Mouse (Mus musculus): ENCODE measurements around the gene Rab43. TPM values are rescaled to one million over a fixed set of nuclear protein-coding genes. Genes with fewer than 3 reads are reported as not detected.
"Not testable (repeated sequence)": the region's sequence is repeated elsewhere in the genome, so short reads cannot be mapped to it uniquely, and the experiment has no call there.

Rab43 gene
- polyA plus RNA-seq, 1 experiment from 2014 or later = 6.6 TPM

DNA sequence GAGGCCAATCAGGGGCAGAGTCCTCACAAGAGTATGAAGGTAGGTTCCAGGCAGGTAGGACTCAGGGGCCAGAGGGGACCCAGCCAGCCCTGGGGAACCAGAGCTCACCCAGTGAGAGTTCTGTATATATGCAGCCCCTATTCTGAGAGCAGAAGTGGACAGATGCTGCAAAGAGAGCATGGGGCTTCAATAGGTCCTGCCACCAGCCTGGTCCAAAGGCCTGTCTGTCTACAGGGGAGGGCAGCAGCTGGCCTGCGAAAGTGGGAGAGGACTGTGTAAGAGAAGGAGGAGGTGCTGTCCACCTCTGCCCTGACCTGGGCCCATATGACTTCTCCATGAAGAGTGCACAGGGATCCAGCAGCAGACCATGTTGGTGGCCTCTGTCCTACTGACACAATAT is 35.3 kb downstream of the Rab43 start:
- no peaks in the 10 kb centered on the region for H3K36me3 ChIP-seq (replicated peaks)
- peak overlapping the region; percentile 27 for H3K27ac ChIP-seq
- WGBS = 84% methylated on average over 1 of the region's 1 CpGs
- no peaks in the 10 kb centered on the region for H3K27me3 ChIP-seq (ENCODE audit: poor library complexity, severe bottlenecking)
- H3K4me1 ChIP-seq = no peaks in the 10 kb centered on the region
- H3K9me3 ChIP-seq = peaks cover 4% of the 10 kb centered on the region; the same call in 1 of the 2 replicates
- DNase-seq (ENCODE audit: extremely low spot score, low spot score) = no peak
- H3K4me3 ChIP-seq = no peak overlapping the region

- no peak for DNase-seq (ENCODE audit: extremely low spot score, low spot score)
- H3K36me3 ChIP-seq (replicated peaks) = no peaks in the 10 kb centered on the region
- 73% methylated on average over 3 of the region's 3 CpGs for WGBS
- H3K27ac ChIP-seq = no peak overlapping the region
- H3K4me3 ChIP-seq = no peak overlapping the region
- H3K4me1 ChIP-seq = no peaks in the 10 kb centered on the region
- no peaks in the 10 kb centered on the region for H3K27me3 ChIP-seq (ENCODE audit: poor library complexity, severe bottlenecking)
- H3K9me3 ChIP-seq = peaks cover 4% of the 10 kb centered on the region; the same call in 1 of the 2 replicates
Measured at GRCm38 (mm10) chr6:87775588-87776245, 36.2 kb downstream of the Rab43 start.

- Histone ChIP-seq H3K4me3 (no peak overlapping the region), H3K4me1 (no peaks in the 10 kb centered on the region), H3K9me3 (peaks cover 4% of the 10 kb centered on the region; the same call in 1 of the 2 replicates), H3K27ac (no peak overlapping the region), H3K36me3 (replicated peaks) (no peaks in the 10 kb centered on the region), H3K27me3 (ENCODE audit: poor library complexity, severe bottlenecking) (no peaks in the 10 kb centered on the region)
- 91% methylated on average over 9 of the region's 9 CpGs for WGBS
- no peak for DNase-seq (ENCODE audit: extremely low spot score, low spot score)
Measured at GRCm38 (mm10) chr6:87774909-87775308, 37.1 kb downstream of the Rab43 start.

DNA sequence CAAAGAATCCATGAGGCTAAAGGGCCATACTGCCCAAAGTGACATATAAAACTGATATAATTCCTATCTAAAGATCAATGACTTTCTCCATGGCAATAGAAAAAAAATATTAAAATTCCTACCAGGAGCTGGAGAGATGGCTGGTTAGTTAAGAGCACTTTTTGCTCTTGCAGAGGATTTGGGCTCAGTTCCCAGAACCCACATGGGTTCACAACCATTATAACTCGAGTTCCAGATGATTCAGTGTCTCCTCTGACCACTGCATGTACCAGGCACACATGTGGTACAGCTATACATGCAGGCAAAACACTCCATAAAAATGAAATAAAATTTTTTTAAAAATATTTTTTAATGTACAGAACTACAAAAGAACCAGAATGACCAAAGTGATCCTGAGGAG is 37.5 kb downstream of the Rab43 start:
- H3K36me3 ChIP-seq (replicated peaks) = no peaks in the 10 kb centered on the region
- H3K9me3 ChIP-seq = peaks cover 4% of the 10 kb centered on the region; the same call in 1 of the 2 replicates
- no peak for DNase-seq (ENCODE audit: extremely low spot score, low spot score)
- H3K4me1 ChIP-seq = no peaks in the 10 kb centered on the region
- WGBS = 59% methylated on average over 1 of the region's 1 CpGs
- H3K27ac ChIP-seq = no peak overlapping the region
- H3K4me3 ChIP-seq = no peak overlapping the region
- no peaks in the 10 kb centered on the region for H3K27me3 ChIP-seq (ENCODE audit: poor library complexity, severe bottlenecking)

DNA sequence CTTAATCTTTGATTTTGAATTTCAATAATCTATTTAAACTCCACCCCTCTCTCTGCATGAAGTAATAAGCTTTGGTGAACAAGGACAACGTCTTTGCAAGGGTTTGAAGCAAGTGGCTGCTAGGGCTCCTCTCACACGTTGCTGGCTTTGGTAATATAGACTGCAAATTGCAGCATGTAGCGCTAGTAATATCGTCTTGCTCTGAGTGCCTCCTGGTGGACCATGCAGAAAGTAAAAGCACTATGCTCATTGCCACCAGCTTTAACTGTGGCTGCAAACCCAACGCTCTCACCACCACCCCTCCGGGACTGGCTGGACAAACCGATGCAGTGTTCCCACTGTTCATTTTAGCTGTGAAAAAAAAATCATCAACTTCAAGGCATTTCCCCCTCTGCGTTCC is 41.3 kb downstream of the Rab43 start:
- no peak overlapping the region for H3K4me3 ChIP-seq
- no peak for DNase-seq (ENCODE audit: extremely low spot score, low spot score)
- H3K36me3 ChIP-seq (replicated peaks) = no peaks in the 10 kb centered on the region
- 62% methylated on average over 8 of the region's 8 CpGs for WGBS
- no peaks in the 10 kb centered on the region for H3K4me1 ChIP-seq
- no peak overlapping the region for H3K27ac ChIP-seq
- peaks cover 4% of the 10 kb centered on the region; the same call in 1 of the 2 replicates for H3K9me3 ChIP-seq
- H3K27me3 ChIP-seq (ENCODE audit: poor library complexity, severe bottlenecking) = no peaks in the 10 kb centered on the region

DNA sequence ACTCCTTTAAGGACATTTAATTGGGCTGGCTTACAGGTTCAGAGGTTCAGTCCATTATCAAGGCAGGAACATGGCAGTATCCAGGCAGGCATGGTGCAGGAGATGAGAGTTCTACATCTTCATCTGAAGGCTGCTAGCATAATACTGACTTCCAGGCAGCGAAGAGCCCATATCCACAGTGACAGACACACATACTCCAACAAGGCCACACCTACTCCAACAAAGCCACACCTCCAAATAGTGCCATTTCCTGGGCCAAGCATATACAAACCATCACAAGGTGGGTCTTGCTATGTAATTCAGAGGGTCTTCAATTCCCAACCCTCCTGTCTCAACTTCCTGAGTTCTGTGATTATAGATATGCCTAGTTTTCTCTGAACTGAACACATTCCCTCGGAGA is 47.7 kb downstream of the Rab43 start:
- not testable (repeated sequence) for H3K27ac ChIP-seq; DNase-seq (ENCODE audit: extremely low spot score, low spot score); H3K4me1 ChIP-seq; H3K27me3 ChIP-seq (ENCODE audit: poor library complexity, severe bottlenecking); H3K4me3 ChIP-seq; H3K9me3 ChIP-seq; H3K36me3 ChIP-seq (replicated peaks)
- WGBS = 98% methylated on average over 2 of the region's 2 CpGs

DNA sequence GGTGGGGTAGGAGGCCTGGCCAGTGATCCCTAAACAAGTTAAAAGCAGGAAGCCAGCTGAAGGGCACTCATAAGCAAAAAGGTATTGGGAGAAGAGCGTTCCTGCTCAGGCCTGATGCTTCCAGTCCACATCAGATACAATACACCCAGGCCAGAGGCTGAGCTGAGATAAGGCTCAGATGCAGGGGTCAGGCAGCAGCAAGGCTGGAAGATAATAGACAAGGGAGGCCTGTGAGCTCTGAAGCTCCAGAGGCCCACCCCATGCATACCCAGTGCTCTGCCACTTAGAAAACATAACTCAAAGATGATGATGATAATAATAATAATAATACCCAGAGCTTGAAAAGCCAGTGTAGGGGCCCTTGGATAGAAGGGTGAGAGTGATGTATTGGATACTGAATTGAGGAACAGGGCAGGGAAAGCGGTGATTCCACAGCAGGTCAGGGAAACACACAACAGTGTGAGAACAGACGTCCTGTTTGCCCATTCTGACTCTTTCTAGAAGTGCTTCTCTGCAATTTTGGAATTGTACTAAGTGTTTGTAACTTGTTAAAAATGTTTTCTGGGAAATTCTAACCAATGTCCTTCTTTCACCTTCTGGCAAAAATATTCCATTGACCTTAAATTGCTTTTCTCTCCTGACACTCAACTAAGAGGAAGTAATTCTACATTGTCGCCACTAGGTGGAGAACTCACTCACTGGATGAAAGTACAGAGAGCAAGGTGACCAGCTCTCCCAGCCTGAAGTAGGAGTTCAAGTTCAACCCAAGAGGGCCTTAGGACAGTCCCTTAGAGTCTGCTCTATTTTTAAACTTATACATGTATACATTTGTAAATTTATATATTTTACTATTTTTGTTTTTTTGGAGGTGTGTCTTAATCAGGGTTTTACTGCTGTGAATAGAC is 48.3 kb downstream of the Rab43 start:
- DNase-seq (ENCODE audit: extremely low spot score, low spot score) = no peak
- Histone ChIP-seq H3K9me3 (no peaks in the 10 kb centered on the region; the same call in 1 of the 2 replicates), H3K27ac (peak overlapping the region; percentile 25; the same call in 1 of the 2 replicates), H3K4me1 (no peaks in the 10 kb centered on the region), H3K4me3 (no peak overlapping the region), H3K36me3 (replicated peaks) (no peaks in the 10 kb centered on the region), H3K27me3 (ENCODE audit: poor library complexity, severe bottlenecking) (no peaks in the 10 kb centered on the region)
- 73% methylated on average over 4 of the region's 4 CpGs for WGBS

- Histone ChIP-seq H3K27me3 (ENCODE audit: poor library complexity, severe bottlenecking) (no peaks in the 10 kb centered on the region), H3K36me3 (replicated peaks) (no peaks in the 10 kb centered on the region), H3K4me1 (no peaks in the 10 kb centered on the region), H3K4me3 (no peak overlapping the region), H3K27ac (no peak overlapping the region), H3K9me3 (no peaks in the 10 kb centered on the region)
- DNase-seq (ENCODE audit: extremely low spot score, low spot score) = no peak
- 88% methylated on average over 5 of the region's 5 CpGs for WGBS
Measured at GRCm38 (mm10) chr6:87762161-87762560, 49.8 kb downstream of the Rab43 start.

- no peaks in the 10 kb centered on the region for H3K4me1 ChIP-seq
- WGBS = 72% methylated on average over 3 of the region's 3 CpGs
- no peaks in the 10 kb centered on the region for H3K9me3 ChIP-seq
- no peak for DNase-seq (ENCODE audit: extremely low spot score, low spot score)
- no peak overlapping the region for H3K4me3 ChIP-seq
- H3K27ac ChIP-seq = no peak overlapping the region
- H3K27me3 ChIP-seq (ENCODE audit: poor library complexity, severe bottlenecking) = no peaks in the 10 kb centered on the region
- H3K36me3 ChIP-seq (replicated peaks) = no peaks in the 10 kb centered on the region
Measured at GRCm38 (mm10) chr6:87759850-87760249, 52.1 kb downstream of the Rab43 start.

DNA sequence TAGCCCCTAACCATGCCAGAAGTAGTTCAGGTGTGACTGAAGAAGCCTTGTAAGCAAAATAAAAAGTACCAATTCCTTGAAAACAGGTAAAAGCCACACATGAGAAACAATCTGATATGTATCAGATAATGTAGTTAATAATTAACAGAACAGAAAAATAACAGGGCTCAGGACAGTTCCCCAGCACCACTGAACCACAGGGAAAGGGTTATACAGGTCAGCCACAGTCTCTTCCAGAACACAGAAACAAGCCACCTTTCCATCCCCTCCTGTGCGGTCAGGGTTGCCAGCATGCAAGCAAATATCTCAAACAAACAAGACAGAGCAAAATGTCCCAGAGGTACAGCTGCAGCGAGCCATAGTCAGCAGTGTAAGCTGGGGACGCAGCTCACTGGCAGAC is 52.6 kb downstream of the Rab43 start:
- Histone ChIP-seq H3K4me1 (no peaks in the 10 kb centered on the region), H3K9me3 (no peaks in the 10 kb centered on the region), H3K36me3 (replicated peaks) (no peaks in the 10 kb centered on the region), H3K27ac (no peak overlapping the region), H3K4me3 (no peak overlapping the region), H3K27me3 (ENCODE audit: poor library complexity, severe bottlenecking) (no peaks in the 10 kb centered on the region)
- WGBS = 83% methylated on average over 3 of the region's 3 CpGs
- DNase-seq (ENCODE audit: extremely low spot score, low spot score) = no peak

- Histone ChIP-seq H3K36me3 (replicated peaks) (no peaks in the 10 kb centered on the region), H3K4me3 (no peak overlapping the region), H3K27me3 (ENCODE audit: poor library complexity, severe bottlenecking) (no peaks in the 10 kb centered on the region), H3K9me3 (no peaks in the 10 kb centered on the region), H3K27ac (no peak overlapping the region), H3K4me1 (peaks cover 6% of the 10 kb centered on the region)
- no peak for DNase-seq (ENCODE audit: extremely low spot score, low spot score)
- 90% methylated on average over 8 of the region's 8 CpGs for WGBS
Measured at GRCm38 (mm10) chr6:87756896-87757295, 55.1 kb downstream of the Rab43 start.

DNA sequence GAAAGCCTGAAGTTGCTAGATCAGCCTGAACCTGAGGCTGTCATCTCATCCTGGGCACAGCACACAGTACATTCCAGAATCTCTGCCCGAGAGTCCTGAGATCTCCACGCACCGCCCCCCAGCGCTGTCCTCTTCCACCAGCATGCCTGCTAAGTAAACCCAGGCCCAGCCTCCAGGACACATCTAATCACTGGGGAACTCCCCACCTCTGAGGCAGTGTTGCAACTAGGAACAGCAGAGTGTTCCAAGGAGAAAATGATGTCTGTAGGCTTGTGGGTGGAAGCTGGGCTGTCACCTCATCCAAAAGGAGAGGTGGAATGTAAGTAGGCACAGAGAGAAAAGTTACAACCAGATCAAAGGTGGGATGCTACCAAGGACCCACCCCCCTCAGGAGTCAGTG is 56.8 kb downstream of the Rab43 start:
- Histone ChIP-seq H3K36me3 (replicated peaks) (no peaks in the 10 kb centered on the region), H3K27me3 (ENCODE audit: poor library complexity, severe bottlenecking) (no peaks in the 10 kb centered on the region), H3K9me3 (no peaks in the 10 kb centered on the region), H3K27ac (no peak overlapping the region), H3K4me1 (peaks cover 6% of the 10 kb centered on the region), H3K4me3 (no peak overlapping the region)
- DNase-seq (ENCODE audit: extremely low spot score, low spot score) = no peak
- 92% methylated on average over 4 of the region's 4 CpGs for WGBS

DNA sequence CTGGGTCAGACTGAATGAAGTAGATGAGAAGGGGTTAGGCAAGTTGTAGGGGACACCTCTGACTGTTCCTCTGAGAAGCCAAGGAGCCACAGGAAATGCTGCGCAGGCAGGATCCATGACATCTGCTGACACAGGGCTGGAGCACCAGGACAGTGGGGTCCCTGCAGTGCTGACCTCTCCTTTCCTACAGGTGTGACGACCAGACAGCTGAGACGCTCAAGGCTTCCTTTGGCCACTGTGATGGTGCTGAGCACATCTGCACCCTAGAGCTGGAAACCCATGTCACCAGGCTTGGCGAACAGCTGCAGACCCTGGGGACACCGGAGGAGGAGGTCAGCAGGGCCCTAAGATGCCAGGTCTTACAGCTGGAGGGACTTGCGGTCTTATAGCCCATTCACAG is 60.4 kb downstream of the Rab43 start:
- no peak overlapping the region for H3K27ac ChIP-seq
- 89% methylated on average over 6 of the region's 6 CpGs for WGBS
- H3K9me3 ChIP-seq = no peaks in the 10 kb centered on the region
- peaks cover 6% of the 10 kb centered on the region for H3K4me1 ChIP-seq
- H3K36me3 ChIP-seq (replicated peaks) = no peaks in the 10 kb centered on the region
- H3K27me3 ChIP-seq (ENCODE audit: poor library complexity, severe bottlenecking) = no peaks in the 10 kb centered on the region
- no peak overlapping the region for H3K4me3 ChIP-seq
- no peak for DNase-seq (ENCODE audit: extremely low spot score, low spot score)
